Mouse (Mus musculus): Measurements from ENCODE around the gene Ggta1.

- TF ChIP-seq CTCF (IDR thresholded peaks at IDR 0.05; ENCODE audit: low read depth, low read length), result no peak
- TF ChIP-seq POLR2A (IDR thresholded peaks at IDR 0.05; ENCODE audit: borderline replicate concordance, low read depth, low read length), result no peak
These were observed 43.5 kb upstream of the Ggta1 start for GRCm38 (mm10) chr2:35506311-35507190.
